Mouse (Mus musculus) NIH3T3 (cell line): Measurements from ENCODE around the gene Polq.
"Not testable (repeated sequence)": the region's sequence is repeated elsewhere in the genome, so short reads cannot be mapped to it uniquely, and the experiment has no call there.

Experiments used
- DNase-seq: peaks from one replicate; pipeline ENCODE4 v3.0.0-alpha.2; 2012; ENCODE audit warnings: low read depth

The Polq gene

DNA sequence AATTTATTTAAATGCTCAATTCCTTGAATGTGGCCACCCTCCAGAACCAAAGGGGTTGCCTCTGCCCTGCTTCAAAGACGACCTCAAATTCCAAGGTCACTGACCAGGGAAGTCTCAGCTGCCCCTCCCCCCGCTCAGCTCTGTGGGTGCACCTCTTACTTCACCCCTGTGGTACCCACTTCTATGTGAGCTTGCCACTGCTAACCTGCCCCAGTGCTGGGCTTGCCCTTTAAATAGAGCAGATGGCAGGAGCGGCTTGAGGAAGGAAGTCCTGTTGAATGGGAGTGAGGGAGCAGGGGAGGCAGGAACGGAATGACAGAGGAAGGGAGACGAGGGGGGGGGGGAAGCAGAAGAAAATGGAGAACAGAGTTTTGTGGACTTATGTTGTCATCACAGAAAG lies 97.2 kb downstream of the Polq start:
- no peak for DNase-seq

GRCm38 (mm10) chr16:37109285-37109684 lies 97.7 kb downstream of the Polq start:
- peak; percentile 77 for DNase-seq

DNA sequence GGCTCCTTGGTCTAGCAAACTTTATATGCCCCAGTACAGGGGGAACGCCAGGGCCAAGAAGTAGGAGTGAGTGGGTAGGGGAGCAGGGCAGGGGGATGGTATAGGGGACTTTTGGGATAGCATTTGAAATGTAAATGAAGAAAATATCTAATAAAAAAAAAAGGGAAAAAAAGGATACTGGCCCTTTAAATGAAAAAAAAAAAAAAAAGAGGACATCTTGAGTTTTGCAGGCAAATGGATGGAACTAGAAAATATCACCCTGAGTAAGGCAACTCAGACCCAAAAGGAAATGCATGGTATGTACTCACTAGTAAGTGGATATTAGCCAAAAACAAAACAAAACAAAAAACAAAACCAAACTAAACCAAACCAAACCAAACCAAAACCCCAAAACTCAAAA lies 113.6 kb downstream of the Polq start:
- not testable (repeated sequence) for DNase-seq
